Mouse (Mus musculus): ENCODE measurements at regions not wholly inside any gene's neighbourhood (a gene's known extent, or its start where the extent isn't known, plus 50 kb on each side); places are given as distances from the start of the nearest gene placed in this dataset.

DNA sequence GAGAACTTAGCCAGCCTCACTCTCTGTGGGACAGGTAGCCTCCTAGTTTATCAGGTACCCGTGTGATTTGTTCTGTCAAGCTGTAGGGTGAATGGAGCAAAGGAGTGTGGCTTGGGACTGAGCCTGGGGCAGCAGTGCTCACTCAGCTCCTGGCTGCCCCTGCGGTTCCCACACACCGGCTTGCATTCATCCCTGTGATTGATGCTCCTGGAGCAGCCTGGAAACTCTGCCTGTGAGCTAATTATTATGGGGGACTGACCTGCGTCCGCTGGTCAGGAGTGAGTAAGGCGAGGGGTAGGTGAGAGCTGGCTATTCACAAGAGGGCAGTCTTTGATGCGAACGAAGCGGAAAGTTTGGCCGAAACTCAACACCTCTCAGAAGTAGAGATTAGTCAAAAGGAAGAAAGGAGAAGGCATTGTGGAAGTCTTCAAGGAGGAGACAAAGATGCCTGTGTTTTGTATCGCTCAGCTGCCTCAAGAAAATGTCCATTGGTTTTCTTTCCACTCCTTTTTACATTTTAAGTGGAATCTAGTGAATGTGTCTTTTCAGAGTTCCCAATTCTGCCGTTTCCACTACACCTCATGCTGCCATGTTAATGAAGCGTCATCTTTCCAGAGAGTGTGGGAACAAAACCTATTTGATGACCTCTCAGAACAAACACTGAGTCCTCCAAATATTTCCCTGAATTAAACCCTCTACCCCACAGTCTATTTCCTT is 142.7 kb upstream of the Car8 start:
- in situ Hi-C loops (cut with MboI; ENCODE audit: low pct_unique_long_range_greater_than_20kb in 1 of 2, low sequenced_read_pairs in 2 of 2, unreplicated experiment in 1 of 2) = loop anchor here in 1 of 2 experiments (10.0 kb wide), 1 partner anchor 263 kb away; no protein-coding TSS in a partner anchor

DNA sequence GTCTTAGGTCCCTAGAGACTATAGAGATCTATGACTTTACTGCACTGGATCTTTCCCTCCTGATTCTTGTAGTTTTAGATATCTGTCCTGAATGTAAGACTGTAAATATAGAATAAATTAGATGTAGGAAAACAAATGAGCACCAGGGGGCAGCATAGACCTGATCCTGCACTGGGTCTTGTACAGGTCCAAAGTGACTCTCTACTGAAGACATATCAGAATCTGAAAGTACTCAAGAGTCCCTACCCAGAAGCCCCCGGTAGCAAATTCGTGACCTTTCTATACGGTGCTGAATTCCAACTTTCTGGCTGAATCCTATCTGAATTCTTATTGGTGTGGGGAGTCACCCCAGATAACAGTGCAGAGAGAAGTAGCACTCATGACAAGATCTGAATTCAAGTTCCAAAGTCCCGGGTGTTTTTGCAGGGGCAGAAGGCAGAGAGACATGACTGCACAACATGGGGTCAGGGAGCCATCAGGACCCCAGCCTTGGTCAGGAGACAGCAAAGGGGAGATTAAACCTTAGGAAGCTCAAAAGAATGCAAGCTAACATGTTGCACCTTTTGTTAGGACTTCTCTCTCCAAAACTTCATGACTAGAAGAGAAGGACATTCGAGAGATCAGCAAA is 142.0 kb upstream of the Car8 start:
- in situ Hi-C loops (cut with MboI; ENCODE audit: low pct_unique_long_range_greater_than_20kb in 1 of 2, low sequenced_read_pairs in 2 of 2, unreplicated experiment in 1 of 2) = loop anchor here in 1 of 2 experiments (10.0 kb wide), 1 partner anchor 264 kb away; no protein-coding TSS in a partner anchor

- in situ Hi-C loops (cut with MboI; ENCODE audit: low pct_unique_long_range_greater_than_20kb in 1 of 2, low sequenced_read_pairs in 2 of 2, unreplicated experiment in 1 of 2) = loop anchor here in 1 of 2 experiments (25.0 kb wide), 2 partner anchors 188 to 388 kb away; no protein-coding TSS in a partner anchor
Measured at GRCm38 (mm10) chr4:8374737-8375489, 136.1 kb upstream of the Car8 start.

DNA sequence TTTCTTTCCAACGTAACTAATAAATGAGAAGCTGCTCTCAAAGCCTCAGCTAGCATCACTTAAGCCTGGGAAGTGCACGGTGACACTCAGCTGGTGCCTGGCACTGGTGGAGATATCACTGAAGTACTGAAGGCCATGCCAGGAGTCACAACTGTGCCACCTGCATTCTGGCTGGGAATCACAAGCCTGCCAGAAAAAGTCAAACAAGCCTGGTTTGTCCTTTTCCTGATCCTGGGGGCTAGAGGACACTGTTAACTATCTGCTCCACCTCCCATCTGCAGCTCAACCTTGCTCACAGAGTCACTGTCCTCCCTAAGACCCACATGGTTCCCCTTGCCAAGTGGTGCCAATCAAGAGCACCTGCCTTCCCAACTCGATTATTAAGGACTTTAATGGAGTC is 135.2 kb upstream of the Car8 start:
- in situ Hi-C loops (cut with MboI; ENCODE audit: low pct_unique_long_range_greater_than_20kb in 1 of 2, low sequenced_read_pairs in 2 of 2, unreplicated experiment in 1 of 2) = loop anchor here in 1 of 2 experiments (25.0 kb wide), 2 partner anchors 187 to 387 kb away; no protein-coding TSS in a partner anchor

- in situ Hi-C loops (cut with MboI; ENCODE audit: low pct_unique_long_range_greater_than_20kb in 1 of 2, low sequenced_read_pairs in 2 of 2, unreplicated experiment in 1 of 2) = loop anchor here in 1 of 2 experiments (25.0 kb wide), 2 partner anchors 185 to 385 kb away; no protein-coding TSS in a partner anchor
Measured at GRCm38 (mm10) chr4:8372069-8372468, 133.2 kb upstream of the Car8 start.

DNA sequence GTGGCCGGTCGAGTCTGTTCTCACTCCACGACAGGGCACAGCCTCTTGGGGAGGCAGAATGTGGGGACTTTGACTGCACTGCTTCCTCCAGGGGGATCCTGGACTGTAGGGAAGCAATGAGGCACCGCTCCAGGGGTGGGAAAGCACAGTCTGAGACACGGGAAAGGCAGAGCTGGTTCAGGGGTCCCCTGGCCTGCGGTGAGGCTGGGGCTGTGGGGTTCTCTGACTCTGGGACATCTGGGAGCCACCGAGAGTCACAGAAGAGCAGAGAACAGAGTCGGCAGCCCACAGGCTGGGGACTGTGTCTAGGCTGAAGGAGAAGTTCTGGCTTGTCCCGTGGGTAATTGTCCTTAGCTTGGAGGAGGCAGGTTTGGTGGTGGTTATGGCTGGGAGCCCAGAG is 131.9 kb upstream of the Car8 start:
- in situ Hi-C loops (cut with MboI; ENCODE audit: low pct_unique_long_range_greater_than_20kb in 1 of 2, low sequenced_read_pairs in 2 of 2, unreplicated experiment in 1 of 2) = loop anchor here in 1 of 2 experiments (25.0 kb wide), 2 partner anchors 183 to 383 kb away; no protein-coding TSS in a partner anchor

- in situ Hi-C loops (cut with MboI; ENCODE audit: low pct_unique_long_range_greater_than_20kb in 1 of 2, low sequenced_read_pairs in 2 of 2, unreplicated experiment in 1 of 2) = loop anchor here (5.0 to 25.0 kb wide), 3 partner anchors 180 to 380 kb away; no protein-coding TSS in a partner anchor
Measured at GRCm38 (mm10) chr4:8367487-8368276, 128.8 kb upstream of the Car8 start.

- in situ Hi-C loops (cut with MboI; ENCODE audit: low pct_unique_long_range_greater_than_20kb in 1 of 2, low sequenced_read_pairs in 2 of 2, unreplicated experiment in 1 of 2) = loop anchor here (5.0 to 25.0 kb wide), 3 partner anchors 180 to 380 kb away; no protein-coding TSS in a partner anchor
Measured at GRCm38 (mm10) chr4:8366978-8367377, 128.1 kb upstream of the Car8 start.

DNA sequence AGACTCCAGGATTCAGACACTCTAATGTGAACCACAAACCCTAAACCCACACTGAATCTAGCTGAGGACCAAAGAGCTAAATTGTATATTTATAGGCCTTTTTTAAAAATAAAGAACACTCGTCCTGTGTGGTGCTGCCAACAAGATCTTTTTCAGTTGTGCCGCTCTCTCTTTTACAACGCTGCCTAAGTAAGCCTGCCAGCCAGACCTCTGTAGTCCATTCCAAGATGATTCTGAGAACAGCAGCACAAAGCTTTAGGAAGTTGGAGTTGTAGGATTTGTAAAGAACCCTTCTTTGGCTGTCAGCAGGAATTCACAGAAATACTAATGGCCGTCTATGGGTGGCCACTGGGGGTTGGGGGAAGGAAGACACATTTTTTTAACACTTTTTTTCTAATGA is 123.6 kb upstream of the Car8 start:
- in situ Hi-C loops (cut with MboI; ENCODE audit: low pct_unique_long_range_greater_than_20kb in 1 of 2, low sequenced_read_pairs in 2 of 2, unreplicated experiment in 1 of 2) = loop anchor here in 1 of 2 experiments (25.0 kb wide), 2 partner anchors 175 to 375 kb away; no protein-coding TSS in a partner anchor

GRCm38 (mm10) chr4:8361931-8362330 is 123.1 kb upstream of the Car8 start:
- in situ Hi-C loops (cut with MboI; ENCODE audit: low pct_unique_long_range_greater_than_20kb in 1 of 2, low sequenced_read_pairs in 2 of 2, unreplicated experiment in 1 of 2) = loop anchor here in 1 of 2 experiments (25.0 kb wide), 2 partner anchors 175 to 375 kb away; no protein-coding TSS in a partner anchor

DNA sequence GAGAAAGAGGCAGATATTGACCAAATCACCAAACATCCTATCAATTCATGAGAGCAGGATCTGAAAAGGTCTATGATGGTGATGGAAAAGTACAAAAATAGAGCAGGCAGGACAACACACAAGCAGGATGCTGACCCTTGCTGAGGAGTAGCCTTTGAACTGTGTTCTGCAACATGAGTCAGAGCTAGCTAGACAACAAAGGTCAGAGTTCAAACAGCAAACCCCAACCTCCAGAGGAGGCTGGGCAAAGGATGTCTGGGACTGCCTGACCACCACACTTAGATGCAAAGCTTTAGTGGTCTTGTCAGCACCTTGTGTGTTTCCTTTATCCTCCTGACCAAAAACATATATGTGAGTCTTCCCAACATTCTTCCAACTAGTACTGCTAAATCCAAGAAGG is 122.5 kb upstream of the Car8 start:
- in situ Hi-C loops (cut with MboI; ENCODE audit: low pct_unique_long_range_greater_than_20kb in 1 of 2, low sequenced_read_pairs in 2 of 2, unreplicated experiment in 1 of 2) = loop anchor here in 1 of 2 experiments (25.0 kb wide), 2 partner anchors 174 to 374 kb away; no protein-coding TSS in a partner anchor

DNA sequence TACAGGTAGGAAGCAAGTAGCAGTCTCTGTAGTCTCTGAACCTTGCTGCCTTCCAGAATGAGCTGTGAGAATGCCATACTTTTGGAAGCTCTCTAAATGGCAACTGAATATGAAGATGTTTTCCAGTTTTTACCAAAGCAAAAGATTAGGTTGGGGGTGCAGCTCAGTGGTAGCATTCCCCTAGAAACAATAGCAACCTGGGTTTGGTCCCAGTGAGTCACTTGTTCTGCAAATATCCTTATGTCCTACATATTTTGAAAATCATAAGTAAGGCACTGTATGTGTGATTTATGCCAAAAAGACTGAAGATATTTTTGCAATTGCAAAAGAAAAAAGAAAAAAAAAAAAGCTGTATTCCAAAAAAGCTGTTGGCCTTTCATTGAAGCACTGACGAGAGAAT is 118.6 kb upstream of the Car8 start:
- in situ Hi-C loops (cut with MboI; ENCODE audit: low pct_unique_long_range_greater_than_20kb in 1 of 2, low sequenced_read_pairs in 2 of 2, unreplicated experiment in 1 of 2) = loop anchor here in 1 of 2 experiments (25.0 kb wide), 2 partner anchors 170 to 370 kb away; no protein-coding TSS in a partner anchor

GRCm38 (mm10) chr4:8341928-8342327 is 103.1 kb upstream of the Car8 start:
- in situ Hi-C loops (cut with MboI; ENCODE audit: low pct_unique_long_range_greater_than_20kb in 1 of 2, low sequenced_read_pairs in 2 of 2, unreplicated experiment in 1 of 2) = no loop called here

- in situ Hi-C loops (cut with MboI; ENCODE audit: low pct_unique_long_range_greater_than_20kb in 1 of 2, low sequenced_read_pairs in 2 of 2, unreplicated experiment in 1 of 2) = no loop called here
Measured at GRCm38 (mm10) chr4:8309241-8309987, 70.6 kb upstream of the Car8 start.

DNA sequence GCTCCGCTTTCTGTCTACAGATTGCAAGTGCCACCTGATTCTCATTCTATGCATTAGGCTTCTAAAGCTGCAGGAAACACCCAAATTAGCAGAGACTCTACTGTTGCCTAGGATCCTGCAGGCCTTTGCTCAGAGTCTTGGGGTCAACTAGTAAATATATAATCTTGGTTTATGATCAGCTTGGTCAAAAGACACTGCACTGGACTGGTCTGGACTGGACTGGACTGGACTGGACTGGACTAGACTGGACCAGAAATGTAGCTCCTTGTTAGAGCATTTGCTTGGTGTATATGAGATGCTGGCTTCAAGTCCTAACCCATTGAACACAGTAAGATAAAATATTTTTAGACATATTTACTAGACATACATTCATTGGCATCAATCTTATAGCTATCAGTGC is 53.7 kb upstream of the Car8 start:
- in situ Hi-C loops (cut with MboI; ENCODE audit: low pct_unique_long_range_greater_than_20kb in 1 of 2, low sequenced_read_pairs in 2 of 2, unreplicated experiment in 1 of 2) = no loop called here

DNA sequence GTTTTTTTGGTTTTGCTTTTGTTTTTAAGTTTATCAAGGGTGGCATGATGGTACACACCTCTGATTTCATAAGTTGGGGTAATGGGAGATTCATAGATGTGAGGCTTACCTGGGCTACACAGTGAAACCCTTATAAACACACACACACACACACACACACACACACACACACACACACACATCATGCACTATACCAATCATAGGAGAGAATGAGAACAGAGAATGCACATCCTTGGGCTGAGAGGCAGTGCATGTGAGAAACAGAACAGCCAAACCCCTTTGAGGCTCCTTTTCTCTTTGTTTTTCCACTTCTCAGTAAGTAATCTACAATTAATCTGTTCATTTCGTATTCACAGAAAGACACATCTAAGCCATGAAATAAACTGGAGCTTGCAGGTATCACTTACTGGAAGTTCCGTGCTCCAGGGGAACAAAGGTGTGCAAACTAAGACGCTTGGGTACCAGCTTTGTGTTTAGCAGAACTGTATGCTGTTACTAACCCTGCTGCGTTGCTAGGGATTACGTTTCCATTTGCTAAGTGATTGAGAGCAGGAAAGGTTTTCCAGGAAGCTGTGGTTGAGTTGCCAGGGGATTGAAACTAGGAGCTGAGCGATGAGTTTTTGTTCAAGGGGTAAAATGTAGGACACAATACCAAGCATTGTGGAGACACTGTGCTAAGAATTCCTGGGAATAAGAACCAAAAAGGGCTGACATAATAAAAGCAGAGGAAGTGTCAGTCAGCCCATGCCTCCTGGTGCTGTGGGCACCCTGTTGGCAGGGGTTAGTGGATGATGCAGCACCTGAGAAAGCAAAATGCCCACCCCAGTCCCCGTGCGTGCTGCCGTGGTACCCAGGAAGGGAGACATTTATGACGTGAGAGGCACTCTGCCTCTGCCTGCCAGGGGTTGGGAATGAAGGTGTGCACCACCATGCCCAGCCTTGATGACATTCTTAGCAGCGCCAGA is 53.0 kb upstream of the Car8 start:
- in situ Hi-C loops (cut with MboI; ENCODE audit: low pct_unique_long_range_greater_than_20kb in 1 of 2, low sequenced_read_pairs in 2 of 2, unreplicated experiment in 1 of 2) = no loop called here

Measured in mouse embryonic stem cell (cell line).